Mouse (Mus musculus) E14TG2a.4 (cell line): Measurements from ENCODE around the gene Adamts4.

Experiments
- H3K27me3 ChIP-seq: 2 replicates; pipeline ENCODE4 v1.6.1; 2014; ENCODE audit warnings: low read length, control low read depth; ENCODE audit not compliant: insufficient read depth
- H3K36me3 ChIP-seq: 2 replicates; pipeline ENCODE4 v1.6.1; 2014; ENCODE audit warnings: low read length, control low read depth; ENCODE audit not compliant: insufficient read depth
- H3K4me1 ChIP-seq: replicated peaks from 2 replicates; pipeline ENCODE4 v1.6.1; 2014; ENCODE audit warnings: low read depth, low read length, control low read depth
- H3K4me3 ChIP-seq: replicated peaks from 2 replicates; pipeline ENCODE4 v1.5.1; 2014; ENCODE audit warnings: mild to moderate bottlenecking, low read length
- H3K9me3 ChIP-seq: 2 replicates; pipeline ENCODE4 v1.6.1; 2014; ENCODE audit warnings: low read length, control low read depth
- CTCF ChIP-seq: conservative IDR thresholded peaks from 2 replicates; pipeline ENCODE4 v1.5.1; 2014; ENCODE audit warnings: low read length
- NANOG ChIP-seq: IDR thresholded peaks from 2 replicates; pipeline ENCODE4 v1.6.1; 2014; ENCODE audit warnings: borderline replicate concordance, low read length, mixed read lengths
- POU5F1 ChIP-seq: IDR thresholded peaks from 2 replicates; pipeline ENCODE4 v1.6.1; 2014; ENCODE audit warnings: low read length, borderline replicate concordance

Adamts4 gene

GRCm38 (mm10) chr1:171269848-171270572 lies 19.8 kb downstream of the Adamts4 start, which contains the start of gene B4galt3:
TSS of gene B4galt3 (plus strand) at chr1:171270328.
- Histone ChIP-seq H3K27me3 (peaks cover 4% of the 10 kb centered on the region; the same call in 1 of the 2 replicates), H3K4me1 (peaks cover 38% of the 10 kb centered on the region), H3K9me3 (no peaks in the 10 kb centered on the region), H3K4me3 (peak within 1 kb of the TSS; percentile 93), H3K36me3 (peaks cover 36% of the 10 kb centered on the region)
- no peak for TF ChIP-seq POU5F1
- TF ChIP-seq NANOG, result no peak
- no peak for TF ChIP-seq CTCF

GRCm38 (mm10) chr1:171270573-171270900 lies 20.3 kb downstream of the Adamts4 start:
- peaks cover 4% of the 10 kb centered on the region; the same call in 1 of the 2 replicates for H3K27me3 ChIP-seq
- H3K36me3 ChIP-seq, result peaks cover 41% of the 10 kb centered on the region
- TF ChIP-seq CTCF (no peak), POU5F1 (no peak), NANOG (no peak)

GRCm38 (mm10) chr1:171271196-171271595 lies 21.0 kb downstream of the Adamts4 start:
- Histone ChIP-seq H3K36me3 (peaks cover 48% of the 10 kb centered on the region), H3K4me1 (peaks cover 38% of the 10 kb centered on the region), H3K27me3 (peaks cover 4% of the 10 kb centered on the region; the same call in 1 of the 2 replicates), H3K4me3 (peak overlapping the region; percentile 93), H3K9me3 (no peaks in the 10 kb centered on the region)
- no peak for TF ChIP-seq POU5F1
- no peak for TF ChIP-seq CTCF
- TF ChIP-seq NANOG, result no peak

More at GRCm38 (mm10) chr1:171270573-171270900, 20.3 kb downstream of the Adamts4 start:
- peak overlapping the region; percentile 93 for H3K4me3 ChIP-seq
- no peaks in the 10 kb centered on the region for H3K9me3 ChIP-seq
- H3K4me1 ChIP-seq, result peaks cover 38% of the 10 kb centered on the region

GRCm38 (mm10) chr1:171271622-171272021 lies 21.4 kb downstream of the Adamts4 start:
- Histone ChIP-seq H3K4me3 (peak overlapping the region; percentile 93), H3K4me1 (peaks cover 38% of the 10 kb centered on the region), H3K27me3 (peaks cover 4% of the 10 kb centered on the region; the same call in 1 of the 2 replicates), H3K36me3 (peaks cover 52% of the 10 kb centered on the region), H3K9me3 (no peaks in the 10 kb centered on the region)
- TF ChIP-seq POU5F1 (no peak), CTCF (no peak), NANOG (no peak)

GRCm38 (mm10) chr1:171272086-171272485 lies 21.9 kb downstream of the Adamts4 start:
- Histone ChIP-seq H3K4me1 (peaks cover 40% of the 10 kb centered on the region), H3K27me3 (peaks cover 4% of the 10 kb centered on the region; the same call in 1 of the 2 replicates), H3K4me3 (no peak overlapping the region), H3K9me3 (no peaks in the 10 kb centered on the region), H3K36me3 (peaks cover 56% of the 10 kb centered on the region)
- no peak for TF ChIP-seq NANOG
- TF ChIP-seq POU5F1, result no peak
- no peak for TF ChIP-seq CTCF

- H3K9me3 ChIP-seq, result no peaks in the 10 kb centered on the region
- TF ChIP-seq POU5F1 (no peak), CTCF (no peak), NANOG (no peak)
- peaks cover 77% of the 10 kb centered on the region for H3K36me3 ChIP-seq
- H3K27me3 ChIP-seq, result peaks cover 4% of the 10 kb centered on the region; the same call in 1 of the 2 replicates
- H3K4me1 ChIP-seq, result peaks cover 47% of the 10 kb centered on the region
- H3K4me3 ChIP-seq, result 0 out of 2 replicates have a peak overlapping the region, but pooled peaks have one; percentile 26
Measured at GRCm38 (mm10) chr1:171274171-171274570, 23.9 kb downstream of the Adamts4 start.

- H3K4me3 ChIP-seq, result no peak overlapping the region
- TF ChIP-seq POU5F1 (no peak), CTCF (no peak), NANOG (no peak)
- H3K9me3 ChIP-seq, result no peaks in the 10 kb centered on the region
- peaks cover 50% of the 10 kb centered on the region for H3K4me1 ChIP-seq
- H3K27me3 ChIP-seq, result peaks cover 4% of the 10 kb centered on the region; the same call in 1 of the 2 replicates
- H3K36me3 ChIP-seq, result peaks cover 78% of the 10 kb centered on the region
Measured at GRCm38 (mm10) chr1:171275144-171275734, 25.0 kb downstream of the Adamts4 start.

GRCm38 (mm10) chr1:171276110-171276748 lies 26.0 kb downstream of the Adamts4 start:
- Histone ChIP-seq H3K27me3 (peaks cover 4% of the 10 kb centered on the region; the same call in 1 of the 2 replicates), H3K36me3 (peaks cover 78% of the 10 kb centered on the region), H3K9me3 (no peaks in the 10 kb centered on the region), H3K4me3 (no peak overlapping the region), H3K4me1 (peaks cover 48% of the 10 kb centered on the region)
- no peak for TF ChIP-seq CTCF
- no peak for TF ChIP-seq NANOG
- TF ChIP-seq POU5F1, result no peak
